Mouse (Mus musculus): ENCODE measurements around the gene Sgsm3. TPM values are rescaled to one million over a fixed set of nuclear protein-coding genes. Genes with fewer than 3 reads are reported as not detected.

Gene Sgsm3
- polyA plus RNA-seq, 1 experiment, result 12.6 TPM

DNA sequence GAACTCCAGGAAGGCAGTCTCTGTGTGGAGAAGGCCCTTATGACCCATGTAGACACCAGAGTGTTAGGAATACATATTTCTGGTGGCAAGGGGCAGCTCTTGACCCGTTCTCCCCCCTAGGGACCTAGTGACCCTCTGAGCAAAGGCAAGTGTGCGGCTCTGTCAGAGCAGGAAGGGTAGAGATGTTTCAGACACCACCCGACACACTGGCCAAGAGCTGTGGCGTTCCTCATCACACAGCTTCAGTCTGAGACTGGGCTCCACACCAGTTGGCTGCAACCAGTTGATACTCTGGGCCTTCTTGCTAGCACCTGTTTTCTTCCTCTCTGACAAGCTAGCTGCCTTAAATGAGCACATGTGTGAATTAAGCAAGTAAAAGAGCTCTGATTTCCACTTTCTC lies 54.0 kb downstream of the Sgsm3 start:
- Histone ChIP-seq H3K27me3 (ENCODE audit: control insufficient read depth, insufficient read depth, low read length) (no peaks in the 10 kb centered on the region), H3K4me3 (ENCODE audit: extremely low read depth, insufficient read depth, insufficient read length) (no peak overlapping the region), H3K27ac (ENCODE audit: insufficient read depth, low read length) (peak overlapping the region; percentile 19), H3K36me3 (ENCODE audit: control insufficient read depth, insufficient read depth, low read length) (no peaks in the 10 kb centered on the region; the same call in 1 of the 2 replicates), H3K4me1 (ENCODE audit: control insufficient read depth, insufficient read depth, insufficient read length) (peaks cover 57% of the 10 kb centered on the region)
- no peak for DNase-seq (ENCODE audit: low read depth in 1 of 2, low spot score in 2 of 2)
- WGBS, result 76% methylated on average over 4 of the region's 4 CpGs
- TF ChIP-seq POLR2A (IDR thresholded peaks at IDR 0.05; ENCODE audit: low read depth, low read length) (no peak), CTCF (IDR thresholded peaks at IDR 0.05; ENCODE audit: extremely low read depth, insufficient read depth, insufficient read length, insufficient replicate concordance) (no peak)

DNA sequence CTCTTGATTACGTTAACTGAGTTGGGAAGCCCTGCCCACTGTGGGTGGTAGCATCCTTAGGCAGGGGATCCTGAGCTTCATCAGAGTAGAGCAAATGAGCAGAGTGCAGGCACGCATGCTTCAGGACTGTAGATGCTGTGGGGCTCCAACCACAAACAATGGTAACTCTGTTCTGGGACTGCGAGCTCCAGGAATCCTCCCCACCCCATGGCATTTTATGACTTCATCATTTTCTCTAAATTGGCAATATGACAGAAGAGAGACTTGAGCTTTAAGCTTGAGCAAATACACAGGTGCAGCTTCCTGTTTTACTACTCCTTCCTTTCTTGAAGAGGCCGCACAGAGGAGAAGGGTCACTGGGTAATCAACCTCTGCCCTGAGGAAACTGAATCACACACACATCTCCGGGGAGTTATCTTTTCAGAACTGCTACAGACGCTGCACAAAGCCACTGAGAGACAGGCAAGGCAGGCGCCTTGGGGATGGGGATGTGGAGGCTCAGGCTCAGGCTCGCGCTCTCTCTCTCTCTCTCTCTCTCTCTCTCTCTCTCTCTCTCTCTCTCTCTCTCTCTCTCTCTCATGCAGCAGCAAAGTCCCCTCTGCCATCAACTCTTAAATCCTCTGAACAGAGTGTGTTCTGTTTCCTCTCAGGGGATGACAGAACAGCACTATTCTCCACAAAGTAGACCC lies 55.5 kb downstream of the Sgsm3 start:
- DNase-seq (ENCODE audit: low read depth in 1 of 2, low spot score in 2 of 2), result peak; percentile 51 to 61
- Histone ChIP-seq H3K27me3 (ENCODE audit: control insufficient read depth, insufficient read depth, low read length) (no peaks in the 10 kb centered on the region), H3K4me1 (ENCODE audit: control insufficient read depth, insufficient read depth, insufficient read length) (peaks cover 48% of the 10 kb centered on the region), H3K27ac (ENCODE audit: insufficient read depth, low read length) (peak overlapping the region; percentile 81), H3K4me3 (ENCODE audit: extremely low read depth, insufficient read depth, insufficient read length) (no peak overlapping the region), H3K36me3 (ENCODE audit: control insufficient read depth, insufficient read depth, low read length) (no peaks in the 10 kb centered on the region; the same call in 1 of the 2 replicates)
- 14% methylated on average over 9 of the region's 9 CpGs for WGBS
- TF ChIP-seq CTCF (IDR thresholded peaks at IDR 0.05; ENCODE audit: extremely low read depth, insufficient read depth, insufficient read length, insufficient replicate concordance), result no peak

DNA sequence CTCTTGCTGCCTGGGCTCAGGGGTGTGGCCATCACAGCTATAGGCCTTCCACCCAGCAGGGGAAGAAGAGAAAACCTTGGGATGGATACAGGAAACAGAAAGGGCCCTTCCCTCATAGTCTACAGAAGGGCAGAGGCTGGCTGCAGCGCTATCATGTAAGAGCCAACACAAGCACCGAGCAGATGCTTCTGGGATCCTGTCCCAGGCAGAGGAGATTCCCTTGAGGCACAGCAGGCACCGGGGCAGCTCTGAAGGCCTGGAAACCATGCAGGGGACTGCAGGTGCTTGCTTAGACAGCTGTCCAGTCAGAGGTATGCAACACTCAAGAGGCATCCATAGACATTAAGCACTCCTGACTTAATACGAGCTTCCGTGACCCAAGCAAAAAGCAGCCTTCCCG lies 56.6 kb downstream of the Sgsm3 start:
- Histone ChIP-seq H3K27ac (ENCODE audit: insufficient read depth, low read length) (peak overlapping the region; percentile 81), H3K27me3 (ENCODE audit: control insufficient read depth, insufficient read depth, low read length) (no peaks in the 10 kb centered on the region), H3K4me3 (ENCODE audit: extremely low read depth, insufficient read depth, insufficient read length) (no peak overlapping the region), H3K36me3 (ENCODE audit: control insufficient read depth, insufficient read depth, low read length) (no peaks in the 10 kb centered on the region; the same call in 1 of the 2 replicates), H3K4me1 (ENCODE audit: control insufficient read depth, insufficient read depth, insufficient read length) (peaks cover 48% of the 10 kb centered on the region)
- 53% methylated on average over 6 of the region's 6 CpGs for WGBS
- DNase-seq (ENCODE audit: low read depth in 1 of 2, low spot score in 2 of 2), result no peak
- no peak for TF ChIP-seq CTCF (IDR thresholded peaks at IDR 0.05; ENCODE audit: extremely low read depth, insufficient read depth, insufficient read length, insufficient replicate concordance)
- TF ChIP-seq POLR2A (IDR thresholded peaks at IDR 0.05; ENCODE audit: low read depth, low read length), result no peak

DNA sequence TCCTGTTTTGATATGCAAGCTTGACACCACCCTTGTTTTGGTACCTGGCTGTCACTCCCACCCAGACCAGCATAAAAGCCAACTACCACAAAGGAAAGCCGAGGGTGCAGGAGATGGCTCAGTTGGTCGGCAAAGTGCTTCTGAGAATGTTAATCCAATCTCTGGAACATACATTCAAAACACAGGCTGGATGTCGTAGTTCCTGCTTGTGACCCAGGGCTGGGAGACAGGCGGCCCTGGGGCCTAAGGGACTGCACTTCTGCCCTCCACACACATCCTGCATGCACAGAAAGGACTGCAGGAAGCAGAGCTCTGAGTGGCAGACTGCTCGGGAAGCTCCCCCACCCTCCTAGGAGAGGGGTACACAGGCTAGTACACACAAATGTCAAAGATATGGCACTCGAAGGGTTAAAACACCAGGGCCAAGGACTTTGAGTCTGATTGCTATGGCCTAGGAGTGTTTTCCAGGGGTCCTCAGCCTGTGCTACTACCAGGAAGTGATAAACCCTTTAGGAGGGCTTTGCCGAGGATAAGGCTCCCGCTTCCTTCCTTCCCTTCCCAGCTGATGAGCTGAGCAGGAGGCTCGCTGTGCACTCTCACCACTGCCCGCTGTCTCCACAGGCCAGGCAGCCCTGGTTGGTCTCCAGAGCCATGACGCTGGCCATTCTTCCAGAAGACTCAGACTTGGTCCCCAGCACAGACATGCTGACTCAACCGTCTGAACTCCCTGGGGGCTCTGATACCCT lies 58.0 kb downstream of the Sgsm3 start:
- Histone ChIP-seq H3K27ac (ENCODE audit: insufficient read depth, low read length) (peak overlapping the region; percentile 81), H3K4me1 (ENCODE audit: control insufficient read depth, insufficient read depth, insufficient read length) (peaks cover 48% of the 10 kb centered on the region), H3K36me3 (ENCODE audit: control insufficient read depth, insufficient read depth, low read length) (peaks cover 1% of the 10 kb centered on the region; the same call in 1 of the 2 replicates), H3K27me3 (ENCODE audit: control insufficient read depth, insufficient read depth, low read length) (no peaks in the 10 kb centered on the region), H3K4me3 (ENCODE audit: extremely low read depth, insufficient read depth, insufficient read length) (no peak overlapping the region)
- no peak for DNase-seq (ENCODE audit: low read depth in 1 of 2, low spot score in 2 of 2)
- 42% methylated on average over 12 of the region's 12 CpGs for WGBS
- TF ChIP-seq POLR2A (IDR thresholded peaks at IDR 0.05; ENCODE audit: low read depth, low read length) (no peak), CTCF (IDR thresholded peaks at IDR 0.05; ENCODE audit: extremely low read depth, insufficient read depth, insufficient read length, insufficient replicate concordance) (no peak)

DNA sequence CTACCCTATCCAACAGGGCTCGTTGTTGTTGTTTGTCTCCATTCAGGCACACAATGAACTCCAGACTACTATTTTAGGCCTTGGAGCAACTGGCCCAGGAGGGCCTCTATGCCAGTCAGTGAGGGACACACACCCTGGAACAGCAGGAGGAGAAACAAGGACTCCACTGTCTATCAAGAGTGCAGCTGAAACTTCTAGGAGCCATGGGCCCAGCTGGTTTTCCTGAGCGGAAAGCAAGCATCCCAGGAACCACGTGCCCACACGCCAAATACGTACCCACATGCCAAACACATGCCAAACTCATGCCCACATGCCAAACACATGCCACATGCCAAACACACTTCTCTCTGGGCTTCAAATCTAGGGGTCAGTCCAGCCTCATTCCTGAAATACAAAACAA lies 60.9 kb downstream of the Sgsm3 start:
- WGBS, result 95% methylated on average over 5 of the region's 5 CpGs
- peaks cover 43% of the 10 kb centered on the region for H3K4me1 ChIP-seq (ENCODE audit: control insufficient read depth, insufficient read depth, insufficient read length)
- no peak for DNase-seq (ENCODE audit: low read depth in 1 of 2, low spot score in 2 of 2)
- no peaks in the 10 kb centered on the region for H3K27me3 ChIP-seq (ENCODE audit: control insufficient read depth, insufficient read depth, low read length)
- TF ChIP-seq CTCF (IDR thresholded peaks at IDR 0.05; ENCODE audit: extremely low read depth, insufficient read depth, insufficient read length, insufficient replicate concordance) (no peak), POLR2A (IDR thresholded peaks at IDR 0.05; ENCODE audit: low read depth, low read length) (no peak)
- no peak overlapping the region for H3K27ac ChIP-seq (ENCODE audit: insufficient read depth, low read length)
- H3K4me3 ChIP-seq (ENCODE audit: extremely low read depth, insufficient read depth, insufficient read length), result no peak overlapping the region
- H3K36me3 ChIP-seq (ENCODE audit: control insufficient read depth, insufficient read depth, low read length), result peaks cover 6% of the 10 kb centered on the region

DNA sequence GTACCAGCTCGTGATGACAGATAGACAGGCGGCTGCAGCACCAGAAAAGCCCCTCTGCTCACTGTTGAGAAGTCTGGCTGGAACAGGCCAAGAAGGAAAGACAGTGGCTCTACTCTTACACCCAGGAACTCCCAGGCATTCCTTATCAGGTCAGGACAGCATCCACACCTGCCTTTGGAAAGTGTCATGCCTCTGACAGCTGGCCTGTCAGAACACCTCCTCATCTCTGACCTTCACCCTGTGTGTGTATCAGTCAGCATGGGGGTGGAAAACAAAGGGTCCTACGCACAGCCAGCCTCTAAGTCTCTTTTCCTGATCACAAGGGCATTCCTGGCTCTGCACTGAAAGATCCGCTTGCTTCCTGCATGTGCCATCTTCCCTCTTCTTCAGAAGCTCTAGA lies 64.2 kb downstream of the Sgsm3 start:
- H3K27me3 ChIP-seq (ENCODE audit: control insufficient read depth, insufficient read depth, low read length), result no peaks in the 10 kb centered on the region

More for the DNA sequence above, 64.2 kb downstream of the Sgsm3 start:
- H3K27ac ChIP-seq (ENCODE audit: insufficient read depth, low read length), result no peak overlapping the region
- H3K36me3 ChIP-seq (ENCODE audit: control insufficient read depth, insufficient read depth, low read length), result peaks cover 6% of the 10 kb centered on the region; the same call in 1 of the 2 replicates
- no peak for TF ChIP-seq CTCF (IDR thresholded peaks at IDR 0.05; ENCODE audit: extremely low read depth, insufficient read depth, insufficient read length, insufficient replicate concordance)
- H3K4me3 ChIP-seq (ENCODE audit: extremely low read depth, insufficient read depth, insufficient read length), result no peak overlapping the region
- H3K4me1 ChIP-seq (ENCODE audit: control insufficient read depth, insufficient read depth, insufficient read length), result peaks cover 22% of the 10 kb centered on the region; the same call in 1 of the 2 replicates
- 81% methylated on average over 4 of the region's 4 CpGs for WGBS
- no peak for DNase-seq (ENCODE audit: low read depth in 1 of 2, low spot score in 2 of 2)
